Mouse (Mus musculus) layer of hippocampus, postnatal 10 days (tissue): ENCODE results near the gene Gm26566. TPM values are rescaled to one million over a fixed set of nuclear protein-coding genes. Genes with fewer than 3 reads are reported as not detected.
A peak's percentile ranks its signal among the peaks of the same experiment; 100 is the strongest.

Experiments
- DNase-seq, 2 experiments: peaks; one replicate each; pipeline ENCODE4 v3.0.0; 2021; ENCODE audit warnings: low spot score in 2 of 2
- long read RNA-seq: library from polyadenylated mRNA; stranded (forward); transcript quantifications from one replicate; pipeline ENCODE4 v2.0.0, GENCODE M21; 2023
- total RNA-seq, 2 experiments: library from RNA; stranded (reverse); gene quantifications; 2 replicates each; pipeline ENCODE4 v1.2.3; 2021

The Gm26566 gene
- total RNA-seq: 1 to 10 TPM; 1.2 to 1.3 TPM
- long read RNA-seq: 0 reads

- DNase-seq: peak; percentile 91 to 93
Observed at GRCm38 (mm10) chr4:88721791-88722721, at the start of gene Gm26566, which contains the start of gene Klhl9. Gene Gm26566, plus strand, starts transcription at chr4:88721805. Gene Klhl9, minus strand, starts transcription at chr4:88722465.

GRCm38 (mm10) chr4:88676824-88677223 lies 44.8 kb upstream of the Gm26566 start, which contains the start of gene Ifna16:
Gene Ifna16, minus strand, starts transcription at chr4:88676924.
- DNase-seq: no peak

DNA sequence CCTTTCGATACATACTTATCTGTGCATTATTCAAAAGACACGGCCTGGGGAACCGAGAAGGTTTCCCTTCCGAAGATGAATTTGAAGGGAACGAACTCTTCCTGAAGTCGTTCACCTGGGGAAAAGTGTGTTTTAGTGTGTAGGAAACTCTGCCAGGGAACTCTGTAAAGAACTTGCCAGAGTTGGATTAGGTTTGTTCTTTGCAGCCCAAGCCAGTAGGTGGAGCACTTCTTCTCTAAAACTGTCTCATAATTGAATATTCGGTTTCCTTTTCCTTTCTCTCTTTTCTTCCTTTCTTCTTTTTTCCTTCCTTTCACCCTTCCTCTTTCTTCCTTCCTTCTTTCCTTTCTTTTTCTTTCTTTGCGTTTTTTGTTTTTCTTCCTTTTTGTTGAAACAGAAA lies 41.2 kb upstream of the Gm26566 start:
- DNase-seq: peak; percentile 11 to 40

DNA sequence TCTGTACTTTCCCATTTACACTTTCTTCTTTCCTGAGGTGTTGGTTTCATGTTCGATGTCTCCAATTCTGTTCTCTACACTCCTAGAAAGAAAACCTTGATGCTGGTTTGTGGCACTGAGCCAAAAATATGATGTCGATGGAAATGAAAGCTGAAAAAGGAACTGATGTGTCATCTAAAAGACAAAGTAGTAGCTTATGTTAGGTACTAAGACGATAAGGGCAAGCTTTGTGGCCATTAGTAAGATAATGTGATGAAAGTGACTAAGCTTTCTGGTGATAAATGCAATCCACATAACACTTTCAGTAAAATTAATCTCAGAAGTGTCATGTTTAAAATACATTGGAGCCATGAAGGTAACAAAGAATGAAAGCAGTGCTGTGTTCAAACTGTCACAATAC lies 40.3 kb upstream of the Gm26566 start:
- DNase-seq: no peak

DNA sequence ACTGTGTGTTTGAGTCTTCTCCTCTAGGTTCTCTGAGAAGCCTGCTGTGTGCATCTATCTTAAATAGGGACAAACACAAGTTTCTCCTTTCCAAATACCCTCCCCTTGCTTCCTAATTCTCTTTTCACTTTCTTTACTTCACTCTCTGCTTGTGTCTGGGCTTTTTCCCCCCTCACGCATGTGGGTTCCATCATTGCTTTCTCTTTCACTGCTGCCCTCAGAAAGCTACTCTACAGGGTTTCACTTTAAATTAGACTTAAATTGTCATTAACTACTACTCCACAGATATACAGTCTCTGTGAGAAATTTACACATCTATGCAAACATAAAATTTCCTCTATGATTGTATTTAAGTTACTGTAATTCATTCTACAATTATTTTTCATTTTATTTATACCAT lies 37.8 kb upstream of the Gm26566 start, which contains the start of gene Ifna2:
TSS of gene Ifna2 (minus strand) at position 101 of the 400 bp plus-strand sequence.
- no peak for DNase-seq

GRCm38 (mm10) chr4:88691259-88691658 lies 30.3 kb upstream of the Gm26566 start, which contains the start of gene Ifnab:
Gene Ifnab, minus strand, starts transcription at chr4:88691359.
- no peak for DNase-seq

GRCm38 (mm10) chr4:88692537-88692936 lies 29.1 kb upstream of the Gm26566 start:
- DNase-seq: no peak

- no peak for DNase-seq
Observed at GRCm38 (mm10) chr4:88693392-88693791, 28.2 kb upstream of the Gm26566 start.

GRCm38 (mm10) chr4:88696237-88696884 lies 25.2 kb upstream of the Gm26566 start:
- DNase-seq: peak; percentile 84 to 86

DNA sequence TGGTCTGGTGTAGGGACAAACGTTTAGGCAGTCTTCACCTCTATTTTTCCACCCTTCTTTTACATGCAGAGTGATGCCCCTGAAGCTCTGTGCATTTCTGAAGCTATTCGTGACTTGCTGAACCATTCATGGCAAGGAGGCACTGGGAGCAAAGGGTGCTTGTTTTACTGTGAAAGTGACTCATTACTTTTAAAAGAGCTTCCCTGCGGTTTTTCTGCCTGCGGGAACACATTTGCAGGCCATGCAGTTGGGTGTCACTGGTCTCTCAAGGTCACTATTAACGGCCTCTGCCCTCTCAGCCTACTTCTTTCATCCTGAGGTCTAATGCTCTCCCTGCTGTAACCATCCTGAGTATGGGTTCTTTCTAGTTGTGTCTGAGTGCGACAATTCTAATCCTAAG lies 24.5 kb upstream of the Gm26566 start:
- no peak for DNase-seq

DNA sequence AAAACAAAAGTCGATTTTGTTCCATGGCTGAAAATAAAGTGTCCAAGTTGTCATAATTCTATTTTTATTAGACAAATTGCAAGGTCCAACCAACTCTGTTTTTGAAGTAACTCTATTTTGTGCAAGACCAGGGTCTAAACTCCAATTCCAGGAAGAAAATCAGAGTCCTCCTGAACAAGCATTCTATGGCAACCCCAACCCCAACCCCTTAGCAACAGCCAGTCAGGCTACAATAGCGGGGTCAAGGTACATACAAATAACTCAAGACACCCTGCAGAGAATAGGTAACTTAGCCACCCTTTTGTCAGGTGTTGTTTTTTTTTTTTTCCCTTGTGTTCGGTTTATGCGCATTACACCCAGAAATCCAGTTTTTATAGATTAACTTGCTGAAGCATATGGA lies 23.9 kb upstream of the Gm26566 start:
- no peak for DNase-seq

GRCm38 (mm10) chr4:88698781-88699180 lies 22.8 kb upstream of the Gm26566 start:
- no peak for DNase-seq

DNA sequence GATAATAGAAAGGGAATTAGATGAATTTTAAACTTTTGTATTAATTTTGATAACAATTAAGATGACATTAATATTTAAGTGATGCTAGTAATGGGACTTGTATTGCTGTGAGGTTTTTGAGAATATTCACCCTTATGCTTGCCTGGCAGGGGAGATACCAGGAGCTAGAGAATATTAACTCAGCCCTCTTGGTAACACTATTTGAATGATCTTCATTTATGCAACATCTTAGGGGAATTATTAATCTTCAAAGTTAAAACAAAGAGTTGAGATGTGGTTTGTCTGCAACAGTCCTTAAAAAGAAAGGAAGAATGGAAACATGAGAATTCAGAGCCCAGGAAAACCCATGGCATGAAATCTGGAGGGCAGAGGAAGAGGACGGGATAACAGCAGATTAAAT lies 22.3 kb upstream of the Gm26566 start:
- no peak for DNase-seq

- DNase-seq: no peak
Observed at GRCm38 (mm10) chr4:88705924-88706323, 15.7 kb upstream of the Gm26566 start.

- no peak for DNase-seq
Observed at GRCm38 (mm10) chr4:88707128-88707826, 14.3 kb upstream of the Gm26566 start.

GRCm38 (mm10) chr4:88714281-88714680 lies 7.3 kb upstream of the Gm26566 start:
- DNase-seq: no peak

- DNase-seq: no peak
Observed at GRCm38 (mm10) chr4:88715059-88715458, 6.5 kb upstream of the Gm26566 start.

DNA sequence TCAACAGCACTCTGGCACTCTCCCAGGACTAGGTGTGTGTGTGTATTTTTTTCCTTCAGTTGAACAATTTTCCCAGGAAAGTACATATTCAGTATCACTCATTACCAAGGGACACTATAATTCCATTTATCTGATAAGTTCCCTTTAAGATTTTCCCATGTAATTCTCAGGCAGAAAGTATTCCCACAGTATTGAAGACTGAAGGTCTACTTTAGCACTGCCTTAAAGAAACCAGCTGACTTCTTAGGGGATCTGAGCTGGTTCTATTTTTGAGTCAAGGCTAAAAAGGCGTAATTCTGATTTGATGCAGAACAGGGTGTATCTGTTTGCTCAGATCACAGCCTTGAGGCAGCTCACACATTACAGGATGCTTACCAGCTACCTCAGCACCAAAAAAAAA lies 2.9 kb upstream of the Gm26566 start:
- no peak for DNase-seq

DNA sequence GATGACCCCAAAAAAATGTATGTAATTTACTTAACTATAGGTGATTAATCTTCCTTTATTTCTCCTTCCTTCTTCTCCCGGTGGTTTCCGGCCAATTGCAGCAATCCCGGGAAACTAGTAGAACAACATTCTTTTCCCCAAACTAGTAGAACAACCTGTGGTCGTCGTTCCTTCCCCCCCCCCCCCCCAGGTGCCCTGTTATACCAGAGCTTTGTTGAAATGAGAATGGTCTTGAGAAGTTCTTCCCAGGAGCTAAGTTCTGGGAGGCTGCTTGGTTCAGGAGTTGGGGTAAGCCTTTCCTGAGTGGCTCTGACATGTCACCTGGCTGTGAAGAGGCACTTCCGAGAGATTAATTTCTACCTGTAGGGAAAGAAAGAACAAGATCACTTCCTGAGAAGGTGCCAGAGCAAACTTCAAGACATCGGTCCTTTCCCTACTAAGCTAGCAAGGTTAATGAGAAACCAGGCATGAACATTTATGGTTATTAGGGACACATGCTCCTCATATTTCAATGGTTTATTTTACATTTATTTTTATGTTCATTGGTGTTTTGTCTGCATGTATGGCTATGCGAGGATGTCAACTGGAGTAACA lies 2.0 kb downstream of the Gm26566 start:
- no peak for DNase-seq

DNA sequence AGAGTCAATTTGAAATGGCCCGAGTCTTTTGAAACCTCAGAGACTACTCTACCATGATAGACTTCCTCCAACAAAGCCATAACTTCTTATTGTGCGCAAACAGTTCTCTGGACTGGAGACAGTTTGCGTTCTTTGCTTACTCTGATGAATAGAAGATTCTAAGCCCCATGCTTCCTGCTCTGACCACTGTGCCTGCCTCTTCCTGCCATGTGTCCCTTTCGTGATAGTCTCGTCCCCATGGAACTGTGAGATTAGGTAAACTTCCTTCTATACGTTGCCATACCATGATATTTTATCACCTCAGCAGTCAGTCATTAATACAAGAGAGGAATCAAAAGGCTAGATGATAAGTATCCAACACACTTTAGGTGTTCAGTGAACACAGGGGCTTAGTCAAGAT lies 5.1 kb downstream of the Gm26566 start:
- no peak for DNase-seq

DNA sequence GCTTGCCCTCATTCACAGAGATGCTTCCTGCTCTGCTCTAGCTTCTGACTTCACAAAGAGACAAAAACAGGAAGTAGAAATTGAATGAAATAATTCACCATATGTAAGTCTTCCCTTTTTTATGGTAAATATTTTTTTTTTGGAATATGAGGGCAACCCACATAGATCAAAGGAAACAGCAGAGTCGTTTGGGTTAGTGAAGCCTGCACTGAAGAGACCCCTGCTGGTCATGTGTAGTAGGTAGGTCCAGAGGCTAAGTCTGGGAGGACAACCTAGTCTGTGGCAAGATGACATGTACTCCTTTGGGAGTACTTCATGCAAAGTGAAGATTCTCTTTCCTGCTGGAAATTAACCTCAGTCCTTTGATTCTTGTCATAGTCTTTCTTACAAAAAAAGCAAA lies 5.7 kb downstream of the Gm26566 start:
- DNase-seq: no peak
